Mouse (Mus musculus): ENCODE measurements around the gene Cldn13. TPM values are rescaled to one million over a fixed set of nuclear protein-coding genes. Genes with fewer than 3 reads are reported as not detected.
"Not testable (repeated sequence)": the region's sequence is repeated elsewhere in the genome, so short reads cannot be mapped to it uniquely, and the experiment has no call there.

Gene Cldn13
- polyA plus RNA-seq (2014; fragmentation: Nextera tagmentation; extraction: Ambion mirVana): 0.50 TPM in 1 of 2 replicates, not detected in the other

DNA sequence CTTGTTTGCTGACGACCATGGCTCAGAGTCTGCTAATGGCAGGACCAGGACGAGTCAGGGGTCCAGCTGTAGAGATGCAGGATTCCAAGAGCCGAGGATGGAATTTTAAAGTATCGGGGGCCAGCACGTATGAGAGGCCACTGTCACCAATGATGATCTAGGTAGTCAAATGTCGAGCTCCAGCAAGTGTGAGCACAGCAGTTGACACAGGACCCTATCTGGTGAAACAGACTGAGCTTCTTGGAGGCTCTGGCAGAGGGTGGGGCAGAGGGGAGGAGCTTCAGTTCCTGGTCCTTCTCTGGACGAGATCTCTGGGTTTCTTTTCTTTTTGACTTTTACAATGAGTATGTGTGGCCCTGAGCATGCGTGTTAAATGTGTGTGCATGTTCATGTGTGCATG is at the start of gene Cldn13:
TSS of gene Cldn13 (minus strand) at position 216 of the 400 bp plus-strand sequence.
- Histone ChIP-seq H3K4me2 (replicated peaks) (no peak within 1 kb of the TSS), H3K4me3 (replicated peaks; ENCODE audit: low read length) (no peak within 1 kb of the TSS), H3K4me1 (replicated peaks; ENCODE audit: control insufficient read depth, insufficient read depth, low read length) (no peaks in the 10 kb centered on the region), H3K9me3 (ENCODE audit: control insufficient read depth, low read length) (peaks cover 3% of the 10 kb centered on the region; the same call in 1 of the 2 replicates), H3K27me3 (ENCODE audit: control insufficient read depth, insufficient read depth, low read length) (no peaks in the 10 kb centered on the region), H3K27ac (no peak within 1 kb of the TSS), H3K36me3 (replicated peaks; ENCODE audit: control insufficient read depth, insufficient read depth) (no peaks in the 10 kb centered on the region), H3K9ac (no peak within 1 kb of the TSS)
- 79% methylated on average over 8 of the region's 8 CpGs for WGBS
- no peak for ATAC-seq (ENCODE audit: low FRiP score)
- no peak for DNase-seq (ENCODE audit: low spot score)

DNA sequence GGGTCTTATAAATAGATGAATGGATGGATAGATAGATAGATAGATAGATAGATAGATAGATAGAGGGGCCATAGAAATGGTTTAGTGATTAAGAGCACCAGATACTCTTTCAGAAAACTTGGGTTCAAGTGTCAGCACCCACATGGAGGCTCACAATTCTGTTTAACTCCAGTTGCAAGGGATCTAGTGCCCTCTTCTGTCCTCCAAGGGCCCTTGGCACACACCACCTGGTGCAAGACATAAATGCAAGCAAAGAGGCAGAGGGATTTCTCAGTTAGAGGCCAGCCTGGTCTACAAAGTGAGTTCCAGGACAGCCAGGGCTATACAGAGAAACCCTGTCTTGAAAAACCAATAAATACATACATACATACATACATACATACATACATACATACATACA is 49.3 kb upstream of the Cldn13 start:
- H3K27me3 ChIP-seq (ENCODE audit: control insufficient read depth, insufficient read depth, low read length); ATAC-seq (ENCODE audit: low FRiP score); H3K27ac ChIP-seq; H3K4me3 ChIP-seq (replicated peaks; ENCODE audit: low read length); H3K9me3 ChIP-seq (ENCODE audit: control insufficient read depth, low read length); H3K4me1 ChIP-seq (replicated peaks; ENCODE audit: control insufficient read depth, insufficient read depth, low read length); H3K36me3 ChIP-seq (replicated peaks; ENCODE audit: control insufficient read depth, insufficient read depth); H3K4me2 ChIP-seq (replicated peaks); H3K9ac ChIP-seq; DNase-seq (ENCODE audit: low spot score): not testable (repeated sequence)

DNA sequence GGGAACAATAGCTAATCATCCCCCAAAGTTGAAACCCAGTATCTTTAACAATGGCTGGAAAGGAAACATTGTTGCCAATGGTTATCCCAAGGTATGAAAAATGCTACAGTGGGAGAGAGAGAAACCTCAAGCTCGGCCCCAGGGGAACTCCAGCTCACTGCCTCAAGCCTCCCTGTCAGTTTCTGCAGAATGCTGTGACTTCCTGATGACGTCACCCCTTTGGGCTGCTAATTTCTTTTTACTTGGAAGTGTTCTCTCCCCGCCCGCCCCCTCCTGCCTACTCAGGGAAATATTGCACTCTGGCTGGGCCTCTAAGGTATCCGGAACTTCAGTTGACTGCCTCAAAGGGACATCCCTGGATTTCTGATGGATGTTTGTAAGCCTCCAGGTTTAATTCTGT is 48.2 kb upstream of the Cldn13 start:
- no peaks in the 10 kb centered on the region for H3K9me3 ChIP-seq (ENCODE audit: control insufficient read depth, low read length)
- H3K4me2 ChIP-seq (replicated peaks): no peak overlapping the region
- no peak overlapping the region for H3K4me3 ChIP-seq (replicated peaks; ENCODE audit: low read length)
- H3K9ac ChIP-seq: no peak overlapping the region
- H3K36me3 ChIP-seq (replicated peaks; ENCODE audit: control insufficient read depth, insufficient read depth): no peaks in the 10 kb centered on the region
- ATAC-seq (ENCODE audit: low FRiP score) (no peak), DNase-seq (ENCODE audit: low spot score) (no peak)
- peaks cover 4% of the 10 kb centered on the region; the same call in 1 of the 2 replicates for H3K27me3 ChIP-seq (ENCODE audit: control insufficient read depth, insufficient read depth, low read length)
- WGBS: 43% methylated on average over 5 of the region's 5 CpGs
- H3K27ac ChIP-seq: no peak overlapping the region
- H3K4me1 ChIP-seq (replicated peaks; ENCODE audit: control insufficient read depth, insufficient read depth, low read length): no peaks in the 10 kb centered on the region

DNA sequence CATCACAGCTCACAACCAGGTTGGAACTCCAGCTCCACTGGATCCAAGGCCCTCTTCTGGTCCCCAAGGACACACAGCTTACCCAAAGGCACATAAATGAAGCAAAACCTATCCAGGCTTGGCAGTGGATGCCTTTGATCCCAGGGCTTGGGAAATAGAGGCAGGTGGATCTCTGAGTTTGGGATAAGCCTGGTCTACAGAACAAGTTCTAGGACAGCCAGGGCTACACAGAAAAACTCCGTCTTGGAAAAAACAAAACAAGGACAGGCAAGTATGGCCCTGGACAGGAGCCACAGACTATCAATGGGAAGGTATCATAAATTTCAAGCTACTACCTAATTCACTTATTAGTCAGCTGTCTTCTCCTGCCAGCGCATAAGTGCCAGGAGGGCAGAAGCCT is 46.2 kb upstream of the Cldn13 start:
- H3K4me3 ChIP-seq (replicated peaks; ENCODE audit: low read length): no peak overlapping the region
- 86% methylated on average over 2 of the region's 2 CpGs for WGBS
- no peak overlapping the region for H3K9ac ChIP-seq
- no peak overlapping the region for H3K27ac ChIP-seq
- H3K4me2 ChIP-seq (replicated peaks): no peak overlapping the region
- H3K9me3 ChIP-seq (ENCODE audit: control insufficient read depth, low read length): no peaks in the 10 kb centered on the region
- ATAC-seq (ENCODE audit: low FRiP score) (no peak), DNase-seq (ENCODE audit: low spot score) (no peak)
- peaks cover 3% of the 10 kb centered on the region; the same call in 1 of the 2 replicates for H3K27me3 ChIP-seq (ENCODE audit: control insufficient read depth, insufficient read depth, low read length)
- H3K36me3 ChIP-seq (replicated peaks; ENCODE audit: control insufficient read depth, insufficient read depth): no peaks in the 10 kb centered on the region
- H3K4me1 ChIP-seq (replicated peaks; ENCODE audit: control insufficient read depth, insufficient read depth, low read length): no peaks in the 10 kb centered on the region

DNA sequence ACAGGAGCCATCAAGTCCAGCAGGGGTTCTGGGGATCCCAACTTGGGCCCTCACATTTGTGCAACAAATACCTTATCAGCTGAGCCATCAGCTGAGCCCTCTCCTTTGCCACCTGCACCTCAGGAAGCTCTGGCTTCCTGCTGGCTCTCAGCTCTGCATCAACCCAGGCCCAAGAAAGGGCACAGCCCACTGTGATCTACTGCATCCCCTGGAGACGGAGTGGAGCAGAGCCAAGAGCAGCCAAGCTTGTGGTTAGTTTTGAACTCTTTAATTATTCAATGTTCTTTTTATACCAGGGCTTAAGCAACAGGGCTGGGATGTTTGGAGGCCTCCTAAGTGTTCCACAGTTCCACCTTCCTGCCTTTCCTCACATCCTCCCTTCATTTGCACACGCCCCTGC is 45.1 kb upstream of the Cldn13 start:
- Histone ChIP-seq H3K9ac (no peak overlapping the region), H3K27ac (no peak overlapping the region), H3K4me3 (replicated peaks; ENCODE audit: low read length) (no peak overlapping the region), H3K9me3 (ENCODE audit: control insufficient read depth, low read length) (no peaks in the 10 kb centered on the region), H3K4me2 (replicated peaks) (no peak overlapping the region), H3K27me3 (ENCODE audit: control insufficient read depth, insufficient read depth, low read length) (no peaks in the 10 kb centered on the region), H3K4me1 (replicated peaks; ENCODE audit: control insufficient read depth, insufficient read depth, low read length) (no peaks in the 10 kb centered on the region), H3K36me3 (replicated peaks; ENCODE audit: control insufficient read depth, insufficient read depth) (no peaks in the 10 kb centered on the region)
- ATAC-seq (ENCODE audit: low FRiP score): no peak
- WGBS: 66% methylated on average over 2 of the region's 2 CpGs
- no peak for DNase-seq (ENCODE audit: low spot score)

DNA sequence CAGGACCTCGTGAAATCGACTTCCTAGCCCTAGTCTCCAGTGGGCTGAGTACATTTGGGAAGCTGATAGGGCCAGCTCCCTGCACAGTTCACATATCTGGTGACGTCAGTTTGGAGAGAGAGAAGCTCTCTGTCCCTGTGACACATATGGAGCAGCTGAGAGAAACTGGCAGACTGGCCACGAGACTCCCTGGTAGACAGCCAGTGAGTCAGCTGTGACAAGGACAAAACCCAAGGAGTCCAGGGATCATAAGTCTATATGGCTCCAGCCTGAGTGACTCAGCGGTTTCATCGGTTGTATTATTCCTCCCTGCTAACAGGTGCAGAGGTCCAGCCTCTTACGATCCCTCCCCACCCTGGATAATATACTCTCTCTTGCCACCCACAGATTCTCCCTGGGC is 43.8 kb upstream of the Cldn13 start:
- H3K4me3 ChIP-seq (replicated peaks; ENCODE audit: low read length): no peak overlapping the region
- no peak overlapping the region for H3K27ac ChIP-seq
- DNase-seq (ENCODE audit: low spot score) (no peak), ATAC-seq (ENCODE audit: low FRiP score) (no peak)
- no peaks in the 10 kb centered on the region for H3K9me3 ChIP-seq (ENCODE audit: control insufficient read depth, low read length)
- no peaks in the 10 kb centered on the region for H3K36me3 ChIP-seq (replicated peaks; ENCODE audit: control insufficient read depth, insufficient read depth)
- H3K4me2 ChIP-seq (replicated peaks): no peak overlapping the region
- H3K9ac ChIP-seq: no peak overlapping the region
- no peaks in the 10 kb centered on the region for H3K27me3 ChIP-seq (ENCODE audit: control insufficient read depth, insufficient read depth, low read length)
- no peaks in the 10 kb centered on the region for H3K4me1 ChIP-seq (replicated peaks; ENCODE audit: control insufficient read depth, insufficient read depth, low read length)
- 82% methylated on average over 7 of the region's 7 CpGs for WGBS

DNA sequence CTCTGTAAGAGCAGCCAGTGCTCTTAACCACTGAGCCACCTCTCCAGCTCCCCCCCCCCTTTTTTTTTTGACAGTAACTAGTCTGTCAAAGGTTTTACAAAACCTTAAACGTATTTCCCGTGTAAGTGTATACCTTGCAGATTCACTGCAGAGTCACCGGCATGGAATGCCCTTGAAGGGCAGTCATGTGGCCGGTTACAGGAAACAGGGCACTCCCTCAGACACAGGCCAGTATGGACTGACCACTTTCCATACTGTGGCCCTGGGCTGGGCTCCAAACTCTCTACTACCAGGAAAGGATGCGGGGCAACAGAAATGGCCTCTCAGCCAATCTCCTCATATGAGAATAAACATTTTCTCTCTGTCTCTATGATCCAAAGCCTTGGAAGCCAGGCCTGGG is 40.2 kb upstream of the Cldn13 start:
- H3K36me3 ChIP-seq (replicated peaks; ENCODE audit: control insufficient read depth, insufficient read depth): no peaks in the 10 kb centered on the region
- no peak overlapping the region for H3K27ac ChIP-seq
- no peaks in the 10 kb centered on the region for H3K9me3 ChIP-seq (ENCODE audit: control insufficient read depth, low read length)
- ATAC-seq (ENCODE audit: low FRiP score) (no peak), DNase-seq (ENCODE audit: low spot score) (no peak)
- H3K4me2 ChIP-seq (replicated peaks): no peak overlapping the region
- no peaks in the 10 kb centered on the region for H3K27me3 ChIP-seq (ENCODE audit: control insufficient read depth, insufficient read depth, low read length)
- H3K4me1 ChIP-seq (replicated peaks; ENCODE audit: control insufficient read depth, insufficient read depth, low read length): no peaks in the 10 kb centered on the region
- WGBS: 91% methylated on average over 5 of the region's 5 CpGs
- no peak overlapping the region for H3K4me3 ChIP-seq (replicated peaks; ENCODE audit: low read length)
- no peak overlapping the region for H3K9ac ChIP-seq

DNA sequence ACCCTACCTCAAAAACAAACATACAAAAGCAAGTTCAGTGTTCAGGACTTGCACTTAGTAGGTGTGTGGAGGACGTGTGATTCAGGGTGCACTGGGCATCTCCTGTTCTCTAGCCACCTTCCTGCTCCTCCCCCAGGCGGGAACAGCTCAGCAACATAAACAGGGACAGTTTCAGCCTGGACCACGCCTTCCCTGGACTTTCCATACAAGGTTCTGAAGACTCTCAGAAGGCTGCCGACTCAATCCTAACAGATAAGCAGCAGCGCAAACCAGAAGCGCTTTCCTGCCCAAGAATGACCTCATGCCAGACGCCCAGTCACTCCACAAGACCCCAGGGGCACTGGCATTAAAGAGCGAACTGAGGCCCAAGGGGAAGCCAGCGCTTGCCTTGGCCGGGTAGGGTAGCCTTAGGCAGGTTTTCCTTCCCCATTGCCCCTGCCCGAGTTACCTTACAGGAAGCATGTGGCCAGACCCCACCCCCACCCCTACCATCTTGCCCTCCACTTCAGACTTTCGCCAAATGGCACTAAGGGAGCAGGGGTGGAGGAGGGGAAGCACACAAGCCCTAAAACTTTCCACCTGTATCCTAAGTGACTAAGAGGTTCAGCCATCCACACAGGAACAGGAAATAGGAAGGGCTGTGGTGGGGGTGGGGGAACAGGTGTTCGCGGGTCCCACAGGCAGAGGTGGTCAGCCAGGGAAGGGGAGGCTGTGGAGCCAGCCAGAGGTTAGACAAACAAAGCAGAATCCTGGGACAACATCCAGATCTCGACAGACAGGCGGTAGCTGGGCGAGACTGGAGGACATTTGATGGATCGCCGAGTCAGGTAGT is 35.9 kb upstream of the Cldn13 start:
- Histone ChIP-seq H3K4me2 (replicated peaks) (no peak overlapping the region), H3K36me3 (replicated peaks; ENCODE audit: control insufficient read depth, insufficient read depth) (no peaks in the 10 kb centered on the region), H3K9ac (no peak overlapping the region), H3K9me3 (ENCODE audit: control insufficient read depth, low read length) (no peaks in the 10 kb centered on the region), H3K4me1 (replicated peaks; ENCODE audit: control insufficient read depth, insufficient read depth, low read length) (no peaks in the 10 kb centered on the region), H3K27me3 (ENCODE audit: control insufficient read depth, insufficient read depth, low read length) (peaks cover 11% of the 10 kb centered on the region), H3K27ac (no peak overlapping the region), H3K4me3 (replicated peaks; ENCODE audit: low read length) (no peak overlapping the region)
- DNase-seq (ENCODE audit: low spot score): no peak
- no peak for ATAC-seq (ENCODE audit: low FRiP score)
- 50% methylated on average over 19 of the region's 19 CpGs for WGBS

DNA sequence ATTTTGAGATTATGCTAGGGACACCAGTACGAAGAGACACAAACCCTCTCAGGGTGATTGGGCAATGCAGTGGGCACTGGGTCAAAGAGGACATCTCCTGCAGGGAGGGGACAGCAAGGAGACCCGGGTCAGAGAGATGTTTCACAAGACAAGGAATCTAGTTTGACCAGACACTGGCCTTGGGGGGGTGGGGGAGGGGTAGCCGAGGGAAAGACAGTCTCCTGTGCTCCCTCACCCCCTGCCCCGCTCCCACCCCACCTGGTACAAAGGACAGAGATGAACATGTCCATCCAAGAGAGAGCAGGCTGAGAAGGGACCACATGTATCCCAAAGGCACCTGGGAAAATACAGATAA is 32.7 kb upstream of the Cldn13 start:
- Histone ChIP-seq H3K4me1 (replicated peaks; ENCODE audit: control insufficient read depth, insufficient read depth, low read length) (no peaks in the 10 kb centered on the region), H3K27ac (no peak overlapping the region), H3K4me2 (replicated peaks) (no peak overlapping the region), H3K4me3 (replicated peaks; ENCODE audit: low read length) (no peak overlapping the region), H3K27me3 (ENCODE audit: control insufficient read depth, insufficient read depth, low read length) (peaks cover 25% of the 10 kb centered on the region), H3K9ac (no peak overlapping the region), H3K36me3 (replicated peaks; ENCODE audit: control insufficient read depth, insufficient read depth) (no peaks in the 10 kb centered on the region), H3K9me3 (ENCODE audit: control insufficient read depth, low read length) (no peaks in the 10 kb centered on the region)
- ATAC-seq (ENCODE audit: low FRiP score) (no peak), DNase-seq (ENCODE audit: low spot score) (no peak)
- 60% methylated on average over 4 of the region's 4 CpGs for WGBS

Measured in hindbrain, embryonic 14.5 days (tissue).